In genomic region chr13:64152671-64153082, GRCm38 (mm10) we compare ENCODE assay signal across 8 mouse cellular contexts. TPM values are rescaled to one million over a fixed set of nuclear protein-coding genes. Genes with fewer than 3 reads are reported as not detected.
DNase-seq lines count a peak whose midpoint lies in the region; ATAC-seq and TF ChIP-seq lines count a peak whose summit lies in the region.

No protein-coding gene starts in this region.

- no peak for TF ChIP-seq POLR2A in bone marrow macrophage, adult 2 months (IDR thresholded peaks at IDR 0.05; ENCODE audit: borderline replicate concordance, low read depth, low read length)
- no peak for TF ChIP-seq POLR2A in limb, embryonic 14.5 days (IDR thresholded peaks at IDR 0.05; ENCODE audit: borderline replicate concordance, extremely low read depth, insufficient read depth, insufficient read length)
- TF ChIP-seq POLR2A in olfactory bulb, adult 2 months (IDR thresholded peaks at IDR 0.05; ENCODE audit: insufficient read depth, low read depth, low read length), result no peak

- WGBS in limb, embryonic 14.5 days, result under 1% methylated on average over 51 of the region's 61 CpGs
- WGBS in olfactory bulb, adult 2 months, result under 1% methylated on average over 61 of the region's 61 CpGs

- H3K36me3 ChIP-seq in limb, embryonic 14.5 days (ENCODE audit: control insufficient read depth, insufficient read depth, low read length), result no peaks in the 10 kb centered on the region

- peak overlapping the region; percentile 61 for H3K27ac ChIP-seq in layer of hippocampus, adult 2 months
- H3K27ac ChIP-seq in bone marrow macrophage, adult 2 months (ENCODE audit: insufficient read depth, low read depth, low read length), result peak overlapping the region; percentile 79
- peak overlapping the region; percentile 85 for H3K27ac ChIP-seq in limb, embryonic 14.5 days (replicated peaks; ENCODE audit: low read depth, low read length)
- no peak overlapping the region for H3K27ac ChIP-seq in olfactory bulb, adult 2 months (ENCODE audit: insufficient read depth, low read depth, low read length)

- no peaks in the 10 kb centered on the region for H3K9me3 ChIP-seq in limb, embryonic 14.5 days (ENCODE audit: control insufficient read depth, low read length)

- peak overlapping the region; percentile 84 for H3K4me3 ChIP-seq in layer of hippocampus, adult 2 months
- peak overlapping the region; percentile 92 for H3K4me3 ChIP-seq in bone marrow macrophage, adult 2 months (ENCODE audit: insufficient read depth, low read length)
- H3K4me3 ChIP-seq in limb, embryonic 14.5 days (replicated peaks; ENCODE audit: low read length), result peak overlapping the region; percentile 89
- H3K4me3 ChIP-seq in olfactory bulb, adult 2 months (ENCODE audit: insufficient read depth, low read depth, low read length), result peak overlapping the region; percentile 85

- H3K27me3 ChIP-seq in limb, embryonic 14.5 days (ENCODE audit: control insufficient read depth, insufficient read depth, low read length), result no peaks in the 10 kb centered on the region

- peaks cover 16% of the 10 kb centered on the region for H3K4me1 ChIP-seq in bone marrow macrophage, adult 2 months (ENCODE audit: control insufficient read depth, insufficient read depth, low read length)
- peaks cover 17% of the 10 kb centered on the region for H3K4me1 ChIP-seq in limb, embryonic 14.5 days (ENCODE audit: control insufficient read depth, insufficient read depth, low read length)
- peaks cover 5% of the 10 kb centered on the region for H3K4me1 ChIP-seq in olfactory bulb, adult 2 months (ENCODE audit: control insufficient read depth, insufficient read depth, low read length)

- TF ChIP-seq CTCF in layer of hippocampus, adult 2 months (conservative IDR thresholded peaks at IDR 0.05), result no peak
- TF ChIP-seq CTCF in bone marrow macrophage, adult 2 months (IDR thresholded peaks at IDR 0.05; ENCODE audit: low read depth, low read length), result no peak
- TF ChIP-seq CTCF in olfactory bulb, adult 2 months (IDR thresholded peaks at IDR 0.05; ENCODE audit: insufficient read depth, low read depth, low read length), result no peak

- ATAC-seq in limb, embryonic 14.5 days (ENCODE audit: low FRiP score, low read depth), result peak; percentile 1; the same call in 1 of the 2 replicates

- peak; percentile 15 to 40 for DNase-seq in layer of hippocampus, adult 2 months (ENCODE audit: low spot score in 2 of 2)
- DNase-seq in layer of hippocampus, postnatal 14 days (ENCODE audit: low spot score in 2 of 2), result no peak
- DNase-seq in frontal cortex, postnatal 10 days (ENCODE audit: low spot score in 2 of 2), result peak; percentile 55 to 59
- no peak for DNase-seq in limb, embryonic 14.5 days (ENCODE audit: low spot score)
- no peak for DNase-seq in cerebellum, postnatal 36 days
- DNase-seq in gastrocnemius, postnatal 25 days, result no peak

- H3K4me2 ChIP-seq in limb, embryonic 14.5 days (replicated peaks; ENCODE audit: low read depth, low read length, severe bottlenecking), result peak overlapping the region; percentile 85

- peak overlapping the region; percentile 69 for H3K9ac ChIP-seq in limb, embryonic 14.5 days (ENCODE audit: low read depth, low read length, severe bottlenecking)

RNA-seq across cellular contexts. Expression of gene Zfp367, which starts 0.3 kb away (rescaled TPM):
- 10 to 100 TPM; 15.9 to 18.7 TPM for total RNA-seq in layer of hippocampus, adult 2 months (2021)
- total RNA-seq in layer of hippocampus, postnatal 14 days (2021), result 10 to 100 TPM in 1 of 2 experiments, 1 to 10 TPM in 1; 9.7 to 10.2 TPM
- polyA plus RNA-seq in bone marrow macrophage, adult 2 months (2012; ENCODE audit: insufficient read depth, insufficient read length, missing spikeins), result 16.9 and 22.9 TPM in 2 replicates
- 14.2 and 17.2 TPM in 2 replicates for polyA plus RNA-seq in limb, embryonic 14.5 days (2012; rRNA removed)
- 20.2 and 21.0 TPM in 2 replicates for polyA plus RNA-seq in limb, embryonic 14.5 days (2014; fragmentation: Nextera tagmentation; extraction: Ambion mirVana)
- polyA plus RNA-seq in olfactory bulb, adult 2 months (2012; ENCODE audit: insufficient read depth, insufficient read length, low replicate concordance, missing spikeins), result not detected in 2 replicates
- total RNA-seq in gastrocnemius, postnatal 25 days (2021), result 10 to 100 TPM; 17.5 to 18.6 TPM

RNA-seq across cellular contexts. Expression of gene Habp4, which starts 8.9 kb away (rescaled TPM):
- total RNA-seq in layer of hippocampus, adult 2 months (2021), result 100 to 1,000 TPM; 147 to 149 TPM
- total RNA-seq in layer of hippocampus, postnatal 14 days (2021), result 100 to 1,000 TPM; 141 to 146 TPM
- polyA plus RNA-seq in bone marrow macrophage, adult 2 months (2012; ENCODE audit: insufficient read depth, insufficient read length, missing spikeins), result 17.6 and 20.9 TPM in 2 replicates
- 27.6 and 33.9 TPM in 2 replicates for polyA plus RNA-seq in limb, embryonic 14.5 days (2012; rRNA removed)
- polyA plus RNA-seq in limb, embryonic 14.5 days (2014; fragmentation: Nextera tagmentation; extraction: Ambion mirVana), result 30.1 and 35.2 TPM in 2 replicates
- not detected in 2 replicates for polyA plus RNA-seq in olfactory bulb, adult 2 months (2012; ENCODE audit: insufficient read depth, insufficient read length, low replicate concordance, missing spikeins)
- 10 to 100 TPM; 24.6 to 25.2 TPM for total RNA-seq in gastrocnemius, postnatal 25 days (2021)

RNA-seq across cellular contexts. Expression of gene Slc35d2, which starts 23.5 kb away (rescaled TPM):
- total RNA-seq in layer of hippocampus, adult 2 months (2021), result 1 to 10 TPM in 1 of 2 experiments, under 1 TPM in 1; 0.69 to 1.1 TPM
- under 1 TPM; 0.74 to 0.85 TPM for total RNA-seq in layer of hippocampus, postnatal 14 days (2021)
- polyA plus RNA-seq in bone marrow macrophage, adult 2 months (2012; ENCODE audit: insufficient read depth, insufficient read length, missing spikeins), result 11.5 and 14.6 TPM in 2 replicates
- 6.4 and 8.3 TPM in 2 replicates for polyA plus RNA-seq in limb, embryonic 14.5 days (2012; rRNA removed)
- polyA plus RNA-seq in limb, embryonic 14.5 days (2014; fragmentation: Nextera tagmentation; extraction: Ambion mirVana), result 5.5 and 6.0 TPM in 2 replicates
- polyA plus RNA-seq in olfactory bulb, adult 2 months (2012; ENCODE audit: insufficient read depth, insufficient read length, low replicate concordance, missing spikeins), result not detected in 2 replicates
- under 1 TPM; 0.72 to 0.88 TPM for total RNA-seq in gastrocnemius, postnatal 25 days (2021)

Comparison
In these comparisons a context has a peak if more than half of its experiments do, and no peak if none do; other contexts are left out.
1. DNase-seq: peak in layer of hippocampus, adult 2 months (2 of 2) and frontal cortex, postnatal 10 days (2 of 2); none in layer of hippocampus, postnatal 14 days (0 of 2), limb, embryonic 14.5 days (single experiment), cerebellum, postnatal 36 days (0 of 2) and gastrocnemius, postnatal 25 days (single experiment).
2. RNA of gene Habp4, which starts 8.9 kb away (total RNA-seq): 147 to 149 TPM in layer of hippocampus, adult 2 months and 141 to 146 TPM in layer of hippocampus, postnatal 14 days; 24.6 to 25.2 TPM in gastrocnemius, postnatal 25 days; every median in the first group is over 4 times any median in the second.
3. Peak in every context shown above with its lines, with median percentiles within 50 percentile points of each other: H3K4me3 ChIP-seq.